Mouse (Mus musculus) MEL (cell line): Measurements from ENCODE around the gene Psmg3. TPM values are rescaled to one million over a fixed set of nuclear protein-coding genes. Genes with fewer than 3 reads are reported as not detected.
A peak's percentile ranks its signal among the peaks of the same experiment; 100 is the strongest.

ENCODE experiments used
- DNase-seq: peaks from one replicate; pipeline ENCODE4 v3.0.0; 2011; ENCODE audit warnings: low read depth, low spot score
- H3K27ac ChIP-seq: 2 replicates; pipeline ENCODE4 v1.5.1; 2012; ENCODE audit warnings: low read depth, mild to moderate bottlenecking, control low read depth, low read length, moderate library complexity; ENCODE audit not compliant: control insufficient read depth
- H3K27me3 ChIP-seq, 2 experiments: fragments of 150-350 bp in 1 of 2; sonication (generic) in 1 of 2; 2 replicates each; pipeline ENCODE4 v1.6.1; 2012; ENCODE audit warnings: low read length in 2 of 2, mild to moderate bottlenecking in 2 of 2, improper control_type of control experiment in 1 of 2, moderate library complexity in 1 of 2; ENCODE audit not compliant: insufficient read depth in 2 of 2, control insufficient read depth in 1 of 2
- H3K36me3 ChIP-seq, 2 experiments: 2 replicates each; pipeline ENCODE4 v1.6.1; 2012 to 2014; ENCODE audit warnings: low read length in 2 of 2, improper control_type of control experiment in 1 of 2, inconsistent platforms in 1 of 2, mild to moderate bottlenecking in 1 of 2; ENCODE audit not compliant: insufficient read depth in 2 of 2, control insufficient read depth in 1 of 2
- H3K4me1 ChIP-seq, 2 experiments: fragments of 150-350 bp in 1 of 2; sonication (generic) in 1 of 2; 2 replicates each; pipeline ENCODE4 v1.6.1; 2012; ENCODE audit warnings: low read length in 2 of 2, improper control_type of control experiment in 1 of 2, mild to moderate bottlenecking in 1 of 2; ENCODE audit not compliant: insufficient read depth in 2 of 2, control insufficient read depth in 1 of 2
- H3K4me3 ChIP-seq, 2 experiments: fragments of 150-350 bp in 1 of 2; sonication (generic) in 1 of 2; 2 replicates each; pipeline ENCODE4 v1.5.1; 2012; ENCODE audit warnings: low read depth in 2 of 2, low read length in 2 of 2, mild to moderate bottlenecking in 2 of 2, moderate library complexity in 2 of 2, control low read depth in 1 of 2, improper control_type of control experiment in 1 of 2; ENCODE audit not compliant: control insufficient read depth in 1 of 2, insufficient read depth in 1 of 2
- H3K79me2 ChIP-seq: 2 replicates; pipeline ENCODE4 v1.6.1; 2012; ENCODE audit warnings: mild to moderate bottlenecking, low read length, moderate library complexity; ENCODE audit not compliant: control insufficient read depth, poor library complexity, insufficient read depth
- H3K9ac ChIP-seq: 2 replicates; pipeline ENCODE4 v1.6.1; 2012; ENCODE audit warnings: low read depth, mild to moderate bottlenecking, control low read depth, low read length, moderate library complexity; ENCODE audit not compliant: control insufficient read depth, poor library complexity, severe bottlenecking
- H3K9me3 ChIP-seq: fragments of 150-350 bp; sonication (generic); replicated peaks from 2 replicates; pipeline ENCODE4 v1.6.1; 2012; ENCODE audit warnings: mild to moderate bottlenecking, low read length, improper control_type of control experiment, moderate library complexity; ENCODE audit not compliant: insufficient read depth
- BHLHE40 ChIP-seq: IDR thresholded peaks from 2 replicates; pipeline ENCODE4 v1.6.1; 2012; ENCODE audit warnings: low read depth, mild to moderate bottlenecking, inconsistent platforms, low read length, improper control_type of control experiment, borderline replicate concordance
- GABPA ChIP-seq: IDR thresholded peaks from 2 replicates; pipeline ENCODE4 v1.6.1; 2012; ENCODE audit warnings: low read depth, mild to moderate bottlenecking, inconsistent platforms, low read length, improper control_type of control experiment, moderate library complexity
- GATA1 ChIP-seq: IDR thresholded peaks from 2 replicates; pipeline ENCODE4 v1.6.1; 2011; ENCODE audit warnings: low read depth, low read length, improper control_type of control experiment
- KAT2A ChIP-seq: conservative IDR thresholded peaks from 2 replicates; pipeline ENCODE4 v1.6.1; 2012; ENCODE audit warnings: low read depth, low read length, improper control_type of control experiment, inconsistent platforms
- MEF2A ChIP-seq: IDR thresholded peaks from 2 replicates; pipeline ENCODE4 v1.6.1; 2014; ENCODE audit warnings: low read depth, mild to moderate bottlenecking, inconsistent platforms, low read length, improper control_type of control experiment; ENCODE audit not compliant: poor library complexity, insufficient replicate concordance, severe bottlenecking; ENCODE audit errors: extremely low read depth
- MYB ChIP-seq: IDR thresholded peaks from 2 replicates; pipeline ENCODE4 v1.6.1; 2011; ENCODE audit warnings: mild to moderate bottlenecking, low read depth, low read length, improper control_type of control experiment
- NRF1 ChIP-seq: IDR thresholded peaks from 2 replicates; pipeline ENCODE4 v1.6.1; 2014; ENCODE audit warnings: low read depth, mild to moderate bottlenecking, inconsistent platforms, low read length, improper control_type of control experiment, moderate library complexity; ENCODE audit not compliant: poor library complexity, insufficient read depth, severe bottlenecking
- POLR2A ChIP-seq, 2 experiments: IDR thresholded peaks; 2 replicates each; pipeline ENCODE4 v1.6.1; 2011 to 2012; ENCODE audit warnings: low read length in 2 of 2, mild to moderate bottlenecking in 2 of 2, control low read depth in 1 of 2, improper control_type of control experiment in 1 of 2, low read depth in 1 of 2, moderate library complexity in 1 of 2; ENCODE audit not compliant: control insufficient read depth in 1 of 2, insufficient read depth in 1 of 2, poor library complexity in 1 of 2
- RAD21 ChIP-seq: IDR thresholded peaks from 2 replicates; pipeline ENCODE4 v1.6.1; 2011; ENCODE audit warnings: mild to moderate bottlenecking, low read depth, low read length, improper control_type of control experiment
- RCOR1 ChIP-seq: IDR thresholded peaks from 2 replicates; pipeline ENCODE4 v1.6.1; 2012; ENCODE audit warnings: low read depth, mild to moderate bottlenecking, inconsistent platforms, low read length, improper control_type of control experiment
- TAL1 ChIP-seq: IDR thresholded peaks from 2 replicates; pipeline ENCODE4 v1.6.1; 2012; ENCODE audit warnings: mild to moderate bottlenecking, inconsistent platforms, low read length, moderate library complexity, mixed read lengths
- USF2 ChIP-seq, 2 experiments: IDR thresholded peaks; 2 replicates each; pipeline ENCODE4 v1.6.1; 2011 to 2012; ENCODE audit warnings: improper control_type of control experiment in 2 of 2, low read length in 2 of 2, borderline replicate concordance in 1 of 2, inconsistent platforms in 1 of 2, low read depth in 1 of 2, mild to moderate bottlenecking in 1 of 2; ENCODE audit not compliant: insufficient read depth in 1 of 2
- polyA plus RNA-seq, 2 experiments: library from polyadenylated mRNA; stranded (reverse) in 1 of 2; unstranded in 1 of 2; fragments of >175 nt in 1 of 2; fragments of >200 nt in 1 of 2; gene quantifications; 2 replicates each; pipeline versions ENCODE4 v1.2.1 to v1.2.4; 2012; ENCODE audit warnings: low replicate concordance in 2 of 2, low read depth in 1 of 2; ENCODE audit not compliant: insufficient read length in 2 of 2, insufficient read depth in 1 of 2, missing spikeins in 1 of 2
- total RNA-seq: library from RNA; depleted of rRNA; stranded (reverse); fragments of 300-350 nt; gene quantifications from 2 replicates; pipeline ENCODE4 v1.2.3, GENCODE M21; 2012

Psmg3 gene
- total and polyA plus RNA-seq, 3 experiments, result 75.4 to 81.9 TPM; not detected in 1

DNA sequence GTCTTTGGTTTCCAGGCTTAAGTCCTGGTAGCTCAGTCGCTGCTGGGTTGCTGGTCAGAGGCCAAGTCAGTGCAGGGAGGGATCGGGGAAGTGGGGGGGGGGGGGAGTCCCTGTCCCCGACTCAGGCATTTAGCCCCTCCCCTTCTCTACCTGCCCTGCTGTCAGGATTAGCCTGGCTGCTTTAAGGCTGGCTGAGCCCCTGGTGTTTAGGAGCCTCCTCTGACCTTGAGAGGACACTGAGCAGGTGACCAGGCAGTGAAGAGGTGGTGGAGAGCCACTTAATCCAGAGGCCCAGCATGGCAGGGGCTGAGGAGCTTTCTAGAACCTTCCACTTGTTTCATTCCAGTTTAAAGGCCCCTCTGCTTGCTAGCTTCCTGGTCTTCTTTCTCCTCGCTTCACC, 44.2 kb upstream of the Psmg3 start:
- TF ChIP-seq RCOR1, result no peak
- TF ChIP-seq TAL1, result no peak
- TF ChIP-seq MYB, result no peak
- TF ChIP-seq RAD21, result no peak
- no peak for TF ChIP-seq POLR2A (IDR thresholded peaks at IDR 0.05; ENCODE audit: control insufficient read depth in 1 of 2, insufficient read depth in 1 of 2, low read depth in 1 of 2, low read length in 2 of 2, poor library complexity in 1 of 2)
- no peak for TF ChIP-seq USF2 (IDR thresholded peaks at IDR 0.05; ENCODE audit: borderline replicate concordance in 1 of 2, insufficient read depth in 1 of 2, low read depth in 1 of 2, low read length in 2 of 2)
- TF ChIP-seq GABPA, result no peak

DNA sequence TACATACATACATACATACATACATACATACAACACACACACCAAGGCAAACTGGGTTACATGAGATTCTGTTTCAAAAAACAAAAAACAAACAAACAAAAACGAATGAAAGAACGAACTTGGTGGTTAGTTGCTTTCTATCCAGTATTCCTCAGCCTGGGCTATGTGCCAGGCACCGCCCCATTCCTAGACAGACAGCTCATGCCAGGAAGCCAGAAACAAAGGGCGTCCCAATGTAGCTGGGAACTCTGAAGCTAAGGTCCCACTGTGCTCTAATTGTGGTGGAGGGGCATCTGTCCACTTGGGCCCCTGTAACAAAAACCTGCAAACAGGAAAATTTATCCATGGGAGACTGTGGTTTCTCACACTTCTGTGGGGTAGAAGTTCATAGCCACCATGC, 36.1 kb upstream of the Psmg3 start:
- H3K27me3 ChIP-seq, result no peaks in the 10 kb centered on the region; a peak in 1 of 4 replicates
- H3K79me2 ChIP-seq, result no peaks in the 10 kb centered on the region
- no peak for DNase-seq
- no peaks in the 10 kb centered on the region for H3K9me3 ChIP-seq
- H3K9ac ChIP-seq, result no peak overlapping the region
- no peak overlapping the region for H3K27ac ChIP-seq
- no peaks in the 10 kb centered on the region for H3K36me3 ChIP-seq
- H3K4me3 ChIP-seq, result no peak overlapping the region
- no peaks in the 10 kb centered on the region for H3K4me1 ChIP-seq
- TF ChIP-seq RAD21, result no peak
- no peak for TF ChIP-seq BHLHE40
- TF ChIP-seq GATA1, result no peak
- TF ChIP-seq NRF1, result no peak
- TF ChIP-seq GABPA, result no peak
- TF ChIP-seq POLR2A (IDR thresholded peaks at IDR 0.05; ENCODE audit: control insufficient read depth in 1 of 2, insufficient read depth in 1 of 2, low read depth in 1 of 2, low read length in 2 of 2, poor library complexity in 1 of 2), result no peak
- TF ChIP-seq MEF2A, result no peak

More for the DNA sequence above, 44.2 kb upstream of the Psmg3 start:
- H3K27ac ChIP-seq, result no peak overlapping the region
- no peaks in the 10 kb centered on the region for H3K9me3 ChIP-seq
- no peaks in the 10 kb centered on the region for H3K4me1 ChIP-seq
- H3K4me3 ChIP-seq, result no peak overlapping the region
- H3K79me2 ChIP-seq, result no peaks in the 10 kb centered on the region
- DNase-seq, result no peak
- H3K36me3 ChIP-seq, result no peaks in the 10 kb centered on the region
- H3K27me3 ChIP-seq, result peaks cover 0 to 2% of the 10 kb centered on the region in 2 experiments; a peak in 1 of 4 replicates
- H3K9ac ChIP-seq, result no peak overlapping the region

DNA sequence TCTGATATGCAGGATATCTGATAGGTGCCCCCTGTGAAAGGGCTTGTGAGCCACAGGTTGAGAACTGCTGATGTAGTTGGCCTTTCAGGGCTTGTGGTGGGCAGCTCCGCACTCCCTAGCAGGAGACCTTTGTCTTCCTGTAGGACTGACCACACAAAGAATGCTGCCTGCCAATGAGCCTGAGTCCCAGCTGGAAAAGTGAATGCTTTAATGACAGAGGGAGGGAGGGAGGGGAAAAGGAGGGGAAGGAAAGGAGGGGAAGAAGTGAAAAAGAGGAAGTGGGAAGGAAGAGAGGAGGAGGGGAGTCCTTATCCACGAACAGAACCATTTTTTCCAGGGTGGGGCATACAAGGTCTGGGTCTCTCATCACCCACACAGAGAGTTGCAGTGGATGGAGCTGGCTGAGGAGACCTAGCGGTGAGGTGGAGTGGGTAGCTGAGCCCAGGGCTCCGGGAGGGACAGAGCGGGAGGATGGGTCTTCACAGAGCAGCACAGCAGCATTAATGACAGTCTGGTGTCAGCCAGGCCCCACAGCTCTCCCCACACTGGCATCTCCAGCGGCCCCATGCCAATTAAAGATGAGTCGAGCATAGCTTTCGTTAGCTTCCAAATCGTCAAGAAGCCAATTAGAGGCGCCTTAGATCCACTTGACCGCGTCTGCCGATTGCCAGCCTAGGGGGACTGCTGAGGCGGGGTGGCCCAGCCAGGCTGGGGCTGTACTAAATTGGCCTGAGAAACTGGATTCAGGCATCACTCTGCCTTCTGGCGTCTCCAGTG, 33.8 kb upstream of the Psmg3 start:
- Histone ChIP-seq H3K79me2 (no peaks in the 10 kb centered on the region), H3K27me3 (no peaks in the 10 kb centered on the region), H3K4me1 (no peaks in the 10 kb centered on the region), H3K9ac (no peak overlapping the region), H3K4me3 (no peak overlapping the region), H3K9me3 (no peaks in the 10 kb centered on the region), H3K36me3 (no peaks in the 10 kb centered on the region), H3K27ac (no peak overlapping the region)
- peak; percentile 20 for DNase-seq
- TF ChIP-seq MYB (no peak), KAT2A (no peak)
- TF ChIP-seq, all 39 proteins: peak for 0
